Mouse (Mus musculus) frontal cortex, adult (tissue): ENCODE results near the gene Hdgf.

Source experiments
- ATAC-seq: cut with Nextera tagmentation; 2 replicates; pipeline ENCODE4 v1.9.2; 2017; ENCODE audit warnings: mild to moderate bottlenecking, moderate library complexity, mixed read lengths; ENCODE audit not compliant: low TSS enrichment

Gene Hdgf

GRCm38 (mm10) chr3:87945781-87946540 is 39.8 kb downstream of the Hdgf start:
- no peak for ATAC-seq

- no peak for ATAC-seq
Observed at GRCm38 (mm10) chr3:87946541-87946860, 40.4 kb downstream of the Hdgf start.

- peak; percentile 43; the same call in 1 of the 2 replicates for ATAC-seq
Observed at GRCm38 (mm10) chr3:87947056-87947810, 41.1 kb downstream of the Hdgf start.

GRCm38 (mm10) chr3:87947811-87948199 is 41.7 kb downstream of the Hdgf start:
- no peak for ATAC-seq

GRCm38 (mm10) chr3:87948378-87949265 is 42.5 kb downstream of the Hdgf start, which contains the start of gene Crabp2:
TSS of gene Crabp2 (plus strand) at chr3:87948666.
- no peak for ATAC-seq

GRCm38 (mm10) chr3:87949266-87949954 is 43.3 kb downstream of the Hdgf start:
- no peak for ATAC-seq

- no peak for ATAC-seq
Observed at GRCm38 (mm10) chr3:87949955-87950515, 43.9 kb downstream of the Hdgf start.

GRCm38 (mm10) chr3:87951946-87952345 is 45.8 kb downstream of the Hdgf start:
- ATAC-seq: no peak

- ATAC-seq: no peak
Observed at GRCm38 (mm10) chr3:87952440-87952839, 46.3 kb downstream of the Hdgf start.

GRCm38 (mm10) chr3:87958056-87958455 is 51.9 kb downstream of the Hdgf start:
- ATAC-seq: no peak

- no peak for ATAC-seq
Observed at GRCm38 (mm10) chr3:87958476-87958875, 52.4 kb downstream of the Hdgf start.

- no peak for ATAC-seq
Observed at GRCm38 (mm10) chr3:87958967-87959366, 52.8 kb downstream of the Hdgf start.

- no peak for ATAC-seq
Observed at GRCm38 (mm10) chr3:87959371-87959770, 53.2 kb downstream of the Hdgf start.

GRCm38 (mm10) chr3:87960191-87960585 is 54.1 kb downstream of the Hdgf start:
- no peak for ATAC-seq

GRCm38 (mm10) chr3:87960586-87961191 is 54.6 kb downstream of the Hdgf start:
- peak; percentile 99 for ATAC-seq
